Mouse (Mus musculus): Measurements from ENCODE around the gene Robo4.

The Robo4 gene

GRCm38 (mm10) chr9:37454011-37454492 is 52.4 kb downstream of the Robo4 start:
- no peak for DNase-seq (ENCODE audit: low spot score)

GRCm38 (mm10) chr9:37454991-37455390 is 53.3 kb downstream of the Robo4 start:
- no peak for DNase-seq (ENCODE audit: low spot score)

GRCm38 (mm10) chr9:37455868-37456267 is 54.2 kb downstream of the Robo4 start:
- no peak for DNase-seq (ENCODE audit: low spot score)

GRCm38 (mm10) chr9:37456481-37456910 is 54.8 kb downstream of the Robo4 start:
- no peak for DNase-seq (ENCODE audit: low spot score)

- no peak for DNase-seq (ENCODE audit: low spot score)
These were observed 55.5 kb downstream of the Robo4 start for GRCm38 (mm10) chr9:37457151-37457550.

- DNase-seq (ENCODE audit: low spot score): no peak
These were observed 58.0 kb downstream of the Robo4 start for GRCm38 (mm10) chr9:37459665-37460042.

- DNase-seq (ENCODE audit: low spot score): no peak
These were observed 58.6 kb downstream of the Robo4 start for GRCm38 (mm10) chr9:37460043-37460960.

- DNase-seq (ENCODE audit: low spot score): no peak
These were observed 59.3 kb downstream of the Robo4 start for GRCm38 (mm10) chr9:37460961-37461340.

GRCm38 (mm10) chr9:37461571-37461970 is 59.9 kb downstream of the Robo4 start:
- no peak for DNase-seq (ENCODE audit: low spot score)

GRCm38 (mm10) chr9:37462764-37463163 is 61.1 kb downstream of the Robo4 start:
- no peak for DNase-seq (ENCODE audit: low spot score)

Measured in spleen, adult 12 weeks (tissue).